Mouse (Mus musculus): ENCODE results near the gene Pcna. TPM values are rescaled to one million over a fixed set of nuclear protein-coding genes. Genes with fewer than 3 reads are reported as not detected.

The Pcna gene
- polyA plus RNA-seq, 1 experiment from 2014 or later, result 210 TPM

- WGBS, result 57% methylated on average over 15 of the region's 15 CpGs
- Histone ChIP-seq H3K4me3 (no peak overlapping the region), H3K9ac (no peak overlapping the region), H3K27ac (peak overlapping the region; percentile 67; the same call in 1 of the 2 replicates), H3K36me3 (0 out of 2 replicates have a peak, but pooled peaks cover 4% of the 10 kb centered on the region), H3K9me3 (no peaks in the 10 kb centered on the region; the same call in 1 of the 2 replicates), H3K27me3 (no peaks in the 10 kb centered on the region), H3K4me2 (no peak overlapping the region), H3K4me1 (peaks cover 25% of the 10 kb centered on the region)
- ATAC-seq (ENCODE audit: insufficient number of reproducible peaks, low FRiP score, low TSS enrichment, low read depth), result no peak
Observed at GRCm38 (mm10) chr2:132283236-132284070, 30.3 kb upstream of the Pcna start.

GRCm38 (mm10) chr2:132282453-132283174 lies 29.5 kb upstream of the Pcna start:
- H3K9me3 ChIP-seq, result no peaks in the 10 kb centered on the region; the same call in 1 of the 2 replicates
- no peak overlapping the region for H3K4me3 ChIP-seq
- H3K27me3 ChIP-seq, result no peaks in the 10 kb centered on the region
- WGBS, result 26% methylated on average over 12 of the region's 12 CpGs
- ATAC-seq (ENCODE audit: insufficient number of reproducible peaks, low FRiP score, low TSS enrichment, low read depth), result no peak
- peaks cover 25% of the 10 kb centered on the region for H3K4me1 ChIP-seq
- peak overlapping the region; percentile 44 for H3K27ac ChIP-seq
- no peak overlapping the region for H3K4me2 ChIP-seq
- H3K9ac ChIP-seq, result no peak overlapping the region
- 0 out of 2 replicates have a peak, but pooled peaks cover 4% of the 10 kb centered on the region for H3K36me3 ChIP-seq

GRCm38 (mm10) chr2:132281560-132282452 lies 28.7 kb upstream of the Pcna start:
- no peaks in the 10 kb centered on the region for H3K9me3 ChIP-seq
- ATAC-seq (ENCODE audit: insufficient number of reproducible peaks, low FRiP score, low TSS enrichment, low read depth), result no peak
- WGBS, result 70% methylated on average over 10 of the region's 10 CpGs
- H3K4me2 ChIP-seq, result no peak overlapping the region
- H3K4me3 ChIP-seq, result no peak overlapping the region
- no peaks in the 10 kb centered on the region for H3K27me3 ChIP-seq
- H3K27ac ChIP-seq, result no peak overlapping the region
- 0 out of 2 replicates have a peak, but pooled peaks cover 4% of the 10 kb centered on the region for H3K36me3 ChIP-seq
- no peak overlapping the region for H3K9ac ChIP-seq
- H3K4me1 ChIP-seq, result peaks cover 25% of the 10 kb centered on the region

- Histone ChIP-seq H3K9me3 (no peaks in the 10 kb centered on the region), H3K4me2 (no peak overlapping the region), H3K27ac (no peak overlapping the region), H3K4me3 (no peak overlapping the region), H3K9ac (no peak overlapping the region), H3K27me3 (no peaks in the 10 kb centered on the region), H3K36me3 (0 out of 2 replicates have a peak, but pooled peaks cover 4% of the 10 kb centered on the region), H3K4me1 (peaks cover 25% of the 10 kb centered on the region)
- WGBS, result 91% methylated on average over 10 of the region's 10 CpGs
- no peak for ATAC-seq (ENCODE audit: insufficient number of reproducible peaks, low FRiP score, low TSS enrichment, low read depth)
Observed at GRCm38 (mm10) chr2:132280518-132281120, 27.5 kb upstream of the Pcna start.

GRCm38 (mm10) chr2:132279978-132280377 lies 26.9 kb upstream of the Pcna start:
- Histone ChIP-seq H3K4me2 (no peak overlapping the region), H3K27ac (no peak overlapping the region), H3K4me1 (peaks cover 24% of the 10 kb centered on the region), H3K36me3 (0 out of 2 replicates have a peak, but pooled peaks cover 4% of the 10 kb centered on the region), H3K4me3 (no peak overlapping the region), H3K9me3 (no peaks in the 10 kb centered on the region), H3K9ac (no peak overlapping the region), H3K27me3 (no peaks in the 10 kb centered on the region)
- WGBS, result 83% methylated on average over 4 of the region's 4 CpGs
- ATAC-seq (ENCODE audit: insufficient number of reproducible peaks, low FRiP score, low TSS enrichment, low read depth), result no peak

GRCm38 (mm10) chr2:132279336-132279882 lies 26.3 kb upstream of the Pcna start:
- no peak for ATAC-seq (ENCODE audit: insufficient number of reproducible peaks, low FRiP score, low TSS enrichment, low read depth)
- WGBS, result 79% methylated on average over 3 of the region's 3 CpGs
- H3K36me3 ChIP-seq, result 0 out of 2 replicates have a peak, but pooled peaks cover 4% of the 10 kb centered on the region

GRCm38 (mm10) chr2:132278273-132278853 lies 25.2 kb upstream of the Pcna start:
- Histone ChIP-seq H3K9me3 (no peaks in the 10 kb centered on the region), H3K36me3 (0 out of 2 replicates have a peak, but pooled peaks cover 4% of the 10 kb centered on the region), H3K4me3 (no peak overlapping the region), H3K4me2 (no peak overlapping the region), H3K9ac (no peak overlapping the region), H3K27me3 (no peaks in the 10 kb centered on the region), H3K27ac (no peak overlapping the region), H3K4me1 (peaks cover 14% of the 10 kb centered on the region)
- no peak for ATAC-seq (ENCODE audit: insufficient number of reproducible peaks, low FRiP score, low TSS enrichment, low read depth)
- WGBS, result 75% methylated on average over 8 of the region's 8 CpGs

More at GRCm38 (mm10) chr2:132279336-132279882, 26.3 kb upstream of the Pcna start:
- no peak overlapping the region for H3K27ac ChIP-seq
- H3K27me3 ChIP-seq, result no peaks in the 10 kb centered on the region
- no peak overlapping the region for H3K4me3 ChIP-seq
- no peak overlapping the region for H3K4me2 ChIP-seq
- H3K9ac ChIP-seq, result no peak overlapping the region
- H3K4me1 ChIP-seq, result peaks cover 22% of the 10 kb centered on the region
- H3K9me3 ChIP-seq, result no peaks in the 10 kb centered on the region

GRCm38 (mm10) chr2:132276249-132276648 lies 23.1 kb upstream of the Pcna start:
- H3K27ac ChIP-seq, result no peak overlapping the region
- no peaks in the 10 kb centered on the region for H3K4me1 ChIP-seq
- no peak overlapping the region for H3K4me3 ChIP-seq
- no peaks in the 10 kb centered on the region for H3K27me3 ChIP-seq
- H3K4me2 ChIP-seq, result no peak overlapping the region
- 71% methylated on average over 4 of the region's 4 CpGs for WGBS
- no peaks in the 10 kb centered on the region for H3K9me3 ChIP-seq
- 0 out of 2 replicates have a peak, but pooled peaks cover 4% of the 10 kb centered on the region for H3K36me3 ChIP-seq
- no peak overlapping the region for H3K9ac ChIP-seq
- ATAC-seq (ENCODE audit: insufficient number of reproducible peaks, low FRiP score, low TSS enrichment, low read depth), result no peak

- Histone ChIP-seq H3K9me3 (no peaks in the 10 kb centered on the region), H3K4me3 (no peak overlapping the region), H3K36me3 (0 out of 2 replicates have a peak, but pooled peaks cover 4% of the 10 kb centered on the region), H3K27ac (no peak overlapping the region), H3K4me1 (no peaks in the 10 kb centered on the region), H3K9ac (no peak overlapping the region), H3K4me2 (no peak overlapping the region), H3K27me3 (no peaks in the 10 kb centered on the region)
- WGBS, result 75% methylated on average over 4 of the region's 4 CpGs
- no peak for ATAC-seq (ENCODE audit: insufficient number of reproducible peaks, low FRiP score, low TSS enrichment, low read depth)
Observed at GRCm38 (mm10) chr2:132275527-132275926, 22.4 kb upstream of the Pcna start.

GRCm38 (mm10) chr2:132272694-132273389 lies 19.7 kb upstream of the Pcna start:
- H3K27ac ChIP-seq, result no peak overlapping the region
- 62% methylated on average over 6 of the region's 6 CpGs for WGBS
- no peaks in the 10 kb centered on the region for H3K36me3 ChIP-seq
- ATAC-seq (ENCODE audit: insufficient number of reproducible peaks, low FRiP score, low TSS enrichment, low read depth), result no peak
- H3K9me3 ChIP-seq, result no peaks in the 10 kb centered on the region
- H3K27me3 ChIP-seq, result no peaks in the 10 kb centered on the region
- H3K4me3 ChIP-seq, result no peak overlapping the region
- no peak overlapping the region for H3K9ac ChIP-seq
- no peak overlapping the region for H3K4me2 ChIP-seq
- H3K4me1 ChIP-seq, result no peaks in the 10 kb centered on the region

Data from limb, embryonic 15.5 days (tissue).